Mouse (Mus musculus) erythroblast, embryonic 14.5 days (primary cell): ENCODE data around the gene Cish.

ENCODE experiments used
- GATA1 ChIP-seq: IDR thresholded peaks from 2 replicates; pipeline ENCODE4 v1.6.1; 2012; ENCODE audit warnings: low read length, inconsistent platforms, mixed read lengths
- TAL1 ChIP-seq: IDR thresholded peaks from 3 replicates; pipeline ENCODE4 v1.6.1; 2012; ENCODE audit warnings: low read length, inconsistent platforms, mixed read lengths

- TF ChIP-seq TAL1 (no peak), GATA1 (no peak)
Observed at GRCm38 (mm10) chr9:107262375-107262774, 33.5 kb upstream of the Cish start.
